Mouse (Mus musculus) adrenal gland, postnatal 25 days (tissue): Measurements from ENCODE around the gene Nrk. TPM values are rescaled to one million over a fixed set of nuclear protein-coding genes. Genes with fewer than 3 reads are reported as not detected.

ENCODE experiments used
- DNase-seq: peaks from one replicate; pipeline ENCODE4 v3.0.0; 2021; ENCODE audit warnings: mixed read lengths
- long read RNA-seq: library from polyadenylated mRNA; stranded (forward); transcript quantifications from one replicate; pipeline ENCODE4 v2.0.0, GENCODE M21; 2021
- total RNA-seq: library from RNA; stranded (reverse); gene quantifications from 2 replicates; pipeline ENCODE4 v1.2.3, GENCODE M21; 2021

Gene Nrk
- 0.49 and 0.81 TPM in 2 replicates for total RNA-seq
- long read RNA-seq, result 0 reads

DNA sequence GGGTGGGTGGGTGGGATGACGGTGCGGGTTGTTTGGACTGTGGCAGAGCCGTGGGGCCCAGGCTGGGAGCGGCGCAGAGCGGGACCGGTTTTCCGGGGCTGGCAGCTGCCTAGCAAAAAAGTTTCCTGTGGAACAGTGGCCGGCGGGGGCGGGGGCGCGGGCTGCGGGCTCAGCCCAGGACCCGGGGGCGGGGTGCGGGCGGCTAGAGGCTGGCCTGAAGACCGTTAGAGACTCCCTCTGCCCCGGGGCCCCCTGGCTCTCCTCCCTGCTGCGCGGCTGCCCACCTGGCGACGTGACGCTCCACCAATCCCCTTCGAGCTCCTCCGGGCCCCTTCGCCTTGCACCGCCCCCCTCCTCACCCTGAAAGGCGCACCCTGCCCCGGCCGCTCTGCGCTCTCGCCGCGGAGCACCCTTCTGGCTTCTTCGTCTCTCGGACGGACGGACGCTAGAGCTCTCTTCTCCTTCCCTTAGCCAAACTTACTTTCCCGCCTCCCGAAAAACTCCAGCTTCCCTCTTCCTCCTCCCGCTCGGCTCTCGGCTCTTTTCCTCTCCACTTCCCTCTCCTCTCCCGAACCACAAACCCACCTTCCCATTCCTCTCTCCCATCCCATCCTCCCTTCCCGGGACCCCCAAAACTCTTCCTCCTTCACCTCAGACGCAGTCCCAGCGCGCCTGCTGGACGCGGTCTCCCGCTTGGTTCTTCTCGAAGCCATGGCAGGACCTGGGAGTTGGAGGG lies at the start of gene Nrk:
Gene Nrk, plus strand, starts transcription at position 390 of the 736 bp plus-strand sequence.
- peak; percentile 9 for DNase-seq

DNA sequence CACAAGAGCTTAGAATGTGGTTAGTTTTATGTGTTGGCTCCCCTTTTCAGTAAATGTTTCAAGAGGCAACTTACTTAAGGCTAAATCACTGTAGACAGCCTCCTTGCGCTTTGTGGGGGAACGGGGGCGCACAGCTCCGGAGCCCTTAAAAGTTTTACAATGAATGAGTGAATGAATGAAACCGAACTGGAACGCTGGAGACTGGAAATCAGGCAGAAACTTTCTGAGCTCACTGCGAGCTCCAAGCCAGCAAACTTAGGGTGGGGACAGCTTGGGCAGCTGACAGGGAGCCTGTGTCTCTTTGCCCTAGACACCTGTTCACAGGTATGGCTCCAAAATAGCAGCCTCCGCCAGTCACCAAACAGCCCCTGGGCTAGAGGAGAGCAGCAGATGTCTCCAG lies 864 bp upstream of the Nrk start:
- DNase-seq, result no peak

DNA sequence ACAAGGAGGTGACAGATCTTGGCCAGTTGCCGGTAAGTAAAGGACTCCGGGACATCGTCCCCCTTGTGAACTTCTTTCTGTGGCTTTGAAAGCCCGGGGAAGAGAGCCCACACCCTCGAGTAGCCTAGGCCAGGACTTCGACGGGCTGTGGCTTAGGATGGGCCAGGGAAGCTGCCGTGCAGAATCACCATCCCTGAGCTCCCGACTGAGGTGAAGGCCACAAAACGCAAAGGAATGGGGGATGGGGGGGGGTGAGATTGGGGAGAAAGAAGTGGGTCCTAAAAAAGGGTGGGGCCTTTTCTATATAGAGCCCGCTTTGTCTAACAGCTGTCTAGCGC lies 516 bp downstream of the Nrk start:
- DNase-seq, result no peak

DNA sequence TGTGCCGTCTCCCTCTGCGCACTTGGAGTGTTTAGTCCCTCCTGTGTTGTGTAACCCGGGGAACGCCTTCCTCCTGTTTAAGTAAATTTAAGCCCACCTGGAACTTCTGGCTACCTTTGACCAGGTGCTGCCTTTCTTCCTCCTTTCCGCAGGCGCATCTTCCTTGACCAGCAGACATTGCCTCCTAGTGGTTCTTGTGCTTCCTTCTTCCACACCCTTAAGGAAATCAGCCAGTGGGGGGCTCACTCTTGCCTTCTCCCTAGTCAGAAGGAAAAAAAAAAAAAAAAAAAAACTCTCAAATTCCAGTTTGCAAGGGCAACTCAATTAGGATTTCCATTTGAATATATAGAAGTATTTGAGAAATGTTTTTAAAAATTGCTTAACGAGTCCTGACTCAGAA lies 4.8 kb downstream of the Nrk start:
- no peak for DNase-seq

DNA sequence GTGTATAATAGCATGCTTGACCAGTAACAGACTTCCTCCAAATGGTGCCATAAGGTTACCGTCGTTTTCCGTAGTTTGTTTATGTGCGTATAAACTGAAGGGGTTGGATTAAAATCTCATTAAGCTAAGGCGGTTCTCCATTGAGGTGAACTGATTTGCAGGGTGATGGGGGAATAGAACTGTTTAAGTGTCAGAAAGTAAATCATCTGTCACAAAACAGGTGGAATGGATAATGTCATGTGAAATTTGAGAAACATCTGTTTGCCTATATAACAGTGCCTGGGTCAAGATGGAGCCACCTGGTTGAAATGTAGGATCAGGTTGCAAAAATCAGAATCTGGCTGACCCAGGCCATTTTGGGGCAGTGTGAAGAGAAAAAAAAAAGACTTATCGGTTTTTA lies 29.7 kb downstream of the Nrk start:
- no peak for DNase-seq

DNA sequence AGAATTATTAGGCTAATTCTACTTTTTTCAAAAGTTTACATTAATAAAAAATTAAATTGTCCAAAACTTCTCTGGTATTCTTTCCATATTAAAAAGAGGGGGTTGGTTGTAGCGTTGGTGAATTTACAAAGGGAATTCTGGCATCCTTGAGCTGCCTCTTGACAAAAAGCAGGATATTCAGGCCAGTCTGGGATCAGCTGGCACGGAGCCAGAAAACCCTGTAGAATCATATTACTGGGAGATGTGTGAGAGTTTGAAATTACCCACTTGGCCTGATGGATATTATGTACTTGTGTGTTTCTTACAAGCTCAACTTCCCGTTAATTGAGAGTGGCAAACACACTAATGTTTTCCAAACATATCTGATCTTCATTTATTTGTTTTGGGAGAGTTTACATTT lies 46.5 kb downstream of the Nrk start:
- DNase-seq, result peak; percentile 2

DNA sequence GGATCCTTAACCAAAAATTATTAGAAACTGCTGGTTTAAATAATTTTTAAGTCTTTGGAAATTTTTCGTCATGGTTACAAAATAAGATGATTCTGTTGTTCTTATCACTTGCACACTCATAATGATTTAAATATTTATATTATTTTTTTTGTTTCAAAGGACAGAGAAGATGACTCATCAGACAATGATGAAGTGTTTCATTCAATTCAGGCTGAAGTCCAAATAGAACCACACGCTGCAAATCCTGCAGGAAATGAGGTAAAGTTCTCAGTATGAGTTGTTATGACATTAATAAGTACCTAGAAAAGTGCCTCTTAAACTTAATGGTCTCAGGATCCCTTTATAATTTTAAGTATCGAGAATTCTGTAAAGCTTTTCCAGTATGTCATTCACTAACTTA lies 64.3 kb downstream of the Nrk start:
- DNase-seq, result no peak

DNA sequence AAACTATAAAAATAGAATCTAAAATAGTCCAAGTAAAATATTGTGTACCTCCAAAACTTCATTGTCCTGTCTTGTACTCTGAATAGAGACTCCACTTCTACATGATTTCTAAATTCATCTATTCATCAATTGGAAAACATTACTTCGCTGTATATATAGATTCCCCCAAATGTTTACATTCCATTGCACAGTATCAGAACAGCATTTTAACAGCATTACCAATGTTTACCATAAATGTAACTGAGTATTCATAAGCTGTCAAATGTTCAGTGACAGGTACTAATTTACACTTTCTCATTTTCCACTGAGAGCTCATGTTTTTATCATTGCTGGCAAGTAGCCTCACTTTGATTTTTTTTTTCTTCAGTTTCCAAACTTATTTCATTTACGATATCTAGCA lies 65.0 kb downstream of the Nrk start:
- DNase-seq, result no peak

DNA sequence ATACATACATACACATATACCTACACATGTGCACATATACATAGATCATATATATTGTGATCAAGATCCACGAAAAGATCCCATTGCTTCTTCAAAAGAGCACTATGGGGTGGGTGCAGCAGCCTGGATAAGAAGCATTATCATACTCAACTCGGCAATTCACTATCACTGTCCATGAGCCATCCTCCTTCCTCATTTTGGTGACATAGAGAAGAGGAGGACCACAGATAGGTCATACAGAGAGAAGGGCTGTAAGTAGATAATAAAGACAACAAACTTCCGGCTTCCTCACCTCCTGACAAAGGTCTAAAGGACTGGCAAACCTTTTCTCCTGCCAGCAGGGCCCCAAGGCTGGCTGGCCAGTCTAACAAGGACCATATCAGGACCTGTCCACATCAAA lies 100.3 kb downstream of the Nrk start:
- no peak for DNase-seq

DNA sequence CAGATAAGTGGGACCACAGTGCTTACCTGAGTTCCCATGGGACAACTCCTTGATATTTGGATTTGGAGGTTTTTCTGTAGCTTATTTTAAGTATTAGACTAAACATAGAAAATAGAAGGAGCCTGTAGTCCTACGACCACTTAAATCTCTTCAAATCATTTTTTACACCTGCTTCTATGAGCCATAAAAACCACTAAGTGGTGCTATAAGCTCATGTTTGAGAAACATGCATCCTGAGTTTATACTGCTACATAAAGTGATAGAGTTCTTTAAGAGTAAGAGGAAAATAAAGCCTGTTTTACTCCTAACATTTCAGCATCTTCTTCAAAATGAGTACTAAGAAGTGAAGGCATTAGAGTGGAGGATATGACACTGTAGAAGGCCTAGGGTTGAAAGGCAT lies 102.3 kb downstream of the Nrk start:
- no peak for DNase-seq

DNA sequence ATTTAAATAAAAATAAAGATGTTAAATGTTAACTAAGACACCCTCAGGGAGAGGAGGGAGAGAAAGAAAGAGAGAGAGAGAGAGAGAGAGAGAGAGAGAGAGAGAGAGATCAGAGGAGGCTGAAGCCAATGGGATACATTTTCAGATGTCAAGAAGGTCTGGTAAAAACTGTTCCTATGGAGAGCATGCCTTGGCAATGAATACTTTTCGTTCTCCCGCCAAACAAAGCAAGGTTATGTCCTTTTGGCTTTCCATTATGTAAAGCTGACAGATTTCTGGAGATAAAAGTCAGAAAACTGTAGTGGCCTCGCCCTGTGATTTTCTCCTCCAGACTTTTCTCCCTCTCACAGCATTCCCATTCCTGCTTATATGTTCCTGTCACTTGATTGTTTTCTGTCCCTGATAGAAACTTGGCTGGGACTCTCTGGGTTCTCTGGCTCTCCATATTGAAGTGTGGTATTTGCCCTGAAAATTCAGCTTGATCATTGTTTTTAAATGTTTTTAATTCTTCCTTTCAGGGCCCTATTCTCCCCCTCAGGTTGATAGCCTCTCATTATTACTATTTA lies 112.4 kb downstream of the Nrk start:
- DNase-seq, result no peak

DNA sequence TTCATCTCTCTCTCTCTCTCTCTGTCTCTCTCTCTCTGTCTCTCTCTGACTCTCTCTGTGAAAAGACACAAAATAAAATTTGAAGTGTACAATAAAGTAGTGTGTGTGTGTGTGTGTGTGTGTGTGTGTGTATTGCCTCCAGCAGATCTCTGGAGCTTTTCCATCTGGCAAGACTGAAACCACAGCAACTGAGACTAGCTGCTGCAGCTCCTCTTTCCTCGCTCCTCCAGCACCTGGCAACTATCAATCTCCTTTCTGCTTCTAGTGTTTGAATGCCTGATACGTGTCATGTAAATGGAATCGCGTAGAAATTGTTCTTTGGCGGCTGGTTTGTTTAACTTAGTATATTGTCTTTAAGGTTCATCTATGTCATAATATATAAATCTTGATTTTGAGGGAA lies 113.1 kb downstream of the Nrk start:
- DNase-seq, result no peak

DNA sequence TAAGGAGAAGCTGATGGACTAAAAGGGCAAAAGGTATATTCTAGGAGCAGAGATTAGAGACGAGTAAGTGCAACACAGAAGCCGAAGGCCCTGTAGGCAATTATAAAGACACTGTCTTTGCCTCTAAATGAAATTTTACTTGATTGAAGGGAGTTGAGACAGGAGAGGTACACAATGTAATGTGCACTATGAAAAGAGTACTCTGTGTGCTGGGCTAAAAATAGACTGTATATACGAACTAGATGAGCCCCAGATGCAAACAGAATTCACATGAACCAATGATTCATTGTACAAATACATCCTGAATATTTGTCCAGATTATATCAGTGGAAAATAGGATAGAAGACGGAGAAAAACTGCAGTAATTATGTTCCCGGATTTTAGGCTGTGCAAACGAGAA lies 113.7 kb downstream of the Nrk start:
- DNase-seq, result no peak

DNA sequence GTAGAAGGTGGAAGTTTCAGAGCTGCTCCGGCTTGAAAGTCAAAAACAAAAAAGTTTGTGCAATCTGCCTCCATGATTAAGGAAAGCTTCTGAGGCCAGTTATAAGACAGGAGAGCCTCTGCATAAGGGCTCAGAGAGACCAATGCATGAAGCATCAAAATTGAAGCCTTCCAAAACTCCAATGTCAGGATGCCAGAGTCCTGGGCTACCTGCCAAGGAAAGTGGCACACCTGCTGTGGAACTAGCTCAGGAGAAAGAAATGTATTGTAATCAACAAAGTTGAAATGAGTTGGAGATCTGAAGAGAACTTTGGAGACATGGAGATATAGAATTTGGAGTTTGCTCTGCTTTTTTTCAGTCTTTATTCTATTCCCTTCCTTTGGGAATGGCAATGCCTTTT lies 123.4 kb downstream of the Nrk start:
- no peak for DNase-seq

DNA sequence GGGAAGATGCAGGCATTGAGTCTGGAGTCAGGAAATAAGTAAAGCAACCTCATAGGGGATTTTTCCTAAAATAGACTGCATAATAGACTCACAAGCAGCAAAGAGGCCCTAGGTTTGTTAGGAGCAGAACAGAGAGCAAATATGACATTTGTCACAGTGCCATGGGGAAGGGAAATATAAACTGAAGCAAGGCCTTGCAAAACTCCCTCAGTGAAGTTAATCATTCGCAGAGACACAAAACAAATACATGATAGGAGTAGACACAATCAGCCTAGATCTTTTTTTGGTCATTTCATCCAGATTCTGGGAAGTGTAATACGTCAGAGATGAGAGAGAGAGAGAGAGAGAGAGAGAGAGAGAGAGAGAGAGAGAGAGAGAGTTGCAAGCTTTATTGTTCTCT lies 125.1 kb downstream of the Nrk start:
- DNase-seq, result no peak

DNA sequence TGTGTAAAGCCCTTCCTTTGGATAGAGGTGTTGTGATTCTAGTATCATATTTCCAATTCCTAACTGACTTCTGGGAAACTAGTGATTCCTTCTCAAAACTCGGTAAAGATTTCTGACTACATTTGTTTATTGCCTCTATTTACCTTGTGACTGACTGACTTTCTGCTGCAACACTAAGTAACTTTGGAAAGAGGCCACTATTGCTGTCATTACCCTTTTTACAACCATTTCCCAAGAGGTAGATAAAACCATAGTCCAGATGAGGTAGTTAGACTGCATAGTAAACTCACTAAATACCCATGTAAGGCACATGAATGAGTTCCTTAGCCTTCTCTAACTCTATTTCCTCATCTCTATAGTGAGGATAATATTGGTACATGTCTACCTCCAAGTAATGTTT lies 126.9 kb downstream of the Nrk start:
- no peak for DNase-seq

DNA sequence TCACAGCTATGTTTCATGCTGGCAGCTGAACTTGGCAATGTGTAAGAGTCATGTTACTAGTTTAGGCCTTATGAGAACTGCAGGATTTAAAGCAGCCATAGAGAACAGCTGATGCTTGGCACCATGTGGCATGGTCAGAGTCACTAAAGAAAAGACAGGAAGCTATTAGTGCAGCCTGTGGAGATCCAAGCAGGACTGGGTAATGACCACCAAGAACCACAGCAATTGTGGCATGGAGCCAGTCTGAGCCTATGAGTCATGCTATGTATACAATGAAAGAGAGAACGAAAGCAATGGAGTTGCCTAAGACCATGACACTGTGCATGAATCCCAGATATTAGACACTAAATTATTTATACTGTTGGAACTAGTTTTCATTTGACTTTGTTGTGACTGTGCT lies 137.7 kb downstream of the Nrk start:
- DNase-seq, result no peak

DNA sequence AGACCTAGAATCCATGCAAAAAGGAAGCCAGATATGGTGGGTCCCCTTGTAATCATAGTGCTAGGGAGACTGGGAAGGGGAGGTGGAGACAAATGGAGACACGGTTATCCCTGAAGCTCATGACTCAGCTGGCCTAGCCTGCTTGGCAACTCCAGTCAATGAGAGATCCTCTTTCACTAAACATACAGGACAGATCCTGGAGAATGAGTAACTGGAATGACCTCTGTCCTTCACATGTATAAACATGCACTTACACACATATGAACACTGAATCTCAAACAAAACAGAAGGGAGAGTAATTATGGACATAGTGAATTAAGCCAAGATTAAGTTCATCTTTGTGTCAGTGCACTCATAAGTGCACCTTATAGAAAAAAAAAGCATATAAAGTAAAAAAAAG lies 138.9 kb downstream of the Nrk start:
- no peak for DNase-seq

Other genes starting within 250 kb of the Nrk start
- not detected in 2 replicates for gene Serpina7, start 170.8 kb downstream of the Nrk start, total RNA-seq
- gene 4930513O06Rik, start 171.8 kb downstream of the Nrk start, total RNA-seq, result not detected in 2 replicates